Mouse (Mus musculus) bone marrow macrophage, adult 2 months (primary cell): ENCODE measurements at regions not wholly inside any gene's neighbourhood (a gene's known extent, or its start where the extent isn't known, plus 50 kb on each side); places are given as distances from the start of the nearest gene placed in this dataset.
"Not testable (repeated sequence)": the region's sequence is repeated elsewhere in the genome, so short reads cannot be mapped to it uniquely, and the experiment has no call there.

Experiments
- H3K27ac ChIP-seq: 2 replicates; pipeline ENCODE4 v1.5.1; 2012; ENCODE audit warnings: low read depth, low read length; ENCODE audit not compliant: insufficient read depth
- H3K4me1 ChIP-seq: 2 replicates; pipeline ENCODE4 v1.6.1; 2012; ENCODE audit warnings: low read length; ENCODE audit not compliant: control insufficient read depth, insufficient read depth
- H3K4me3 ChIP-seq: 2 replicates; pipeline ENCODE4 v1.5.1; 2012; ENCODE audit warnings: mild to moderate bottlenecking, low read length, moderate library complexity; ENCODE audit not compliant: insufficient read depth
- CTCF ChIP-seq: IDR thresholded peaks from 2 replicates; pipeline ENCODE4 v1.5.1; 2012; ENCODE audit warnings: low read depth, mild to moderate bottlenecking, low read length, moderate library complexity
- POLR2A ChIP-seq: IDR thresholded peaks from 2 replicates; pipeline ENCODE4 v1.6.1; 2012; ENCODE audit warnings: mild to moderate bottlenecking, low read depth, low read length, borderline replicate concordance

- H3K27ac ChIP-seq, result no peak overlapping the region
- H3K4me3 ChIP-seq, result no peak overlapping the region
- TF ChIP-seq POLR2A, result no peak
- TF ChIP-seq CTCF, result no peak
- no peaks in the 10 kb centered on the region for H3K4me1 ChIP-seq
These were observed 789.9 kb upstream of the 4930452B06Rik start for GRCm38 (mm10) chr14:9455986-9456385.

- TF ChIP-seq CTCF (no peak), POLR2A (no peak)
These were observed 783.9 kb upstream of the 4930452B06Rik start for GRCm38 (mm10) chr14:9449942-9450341.

GRCm38 (mm10) chr14:9437896-9438295 lies 771.9 kb upstream of the 4930452B06Rik start:
- Histone ChIP-seq H3K4me3 (no peak overlapping the region), H3K4me1 (no peaks in the 10 kb centered on the region), H3K27ac (no peak overlapping the region)
- TF ChIP-seq CTCF (no peak), POLR2A (no peak)

More at GRCm38 (mm10) chr14:9449942-9450341, 783.9 kb upstream of the 4930452B06Rik start:
- H3K27ac ChIP-seq, result no peak overlapping the region
- no peak overlapping the region for H3K4me3 ChIP-seq
- peaks cover 2% of the 10 kb centered on the region; the same call in 1 of the 2 replicates for H3K4me1 ChIP-seq

GRCm38 (mm10) chr14:9435136-9435535 lies 769.1 kb upstream of the 4930452B06Rik start:
- H3K27ac ChIP-seq, result no peak overlapping the region

GRCm38 (mm10) chr14:9433081-9433590 lies 767.1 kb upstream of the 4930452B06Rik start:
- no peak for TF ChIP-seq POLR2A
- TF ChIP-seq CTCF, result no peak

More at GRCm38 (mm10) chr14:9435136-9435535, 769.1 kb upstream of the 4930452B06Rik start:
- H3K4me3 ChIP-seq, result no peak overlapping the region
- H3K4me1 ChIP-seq, result no peaks in the 10 kb centered on the region
- no peak for TF ChIP-seq POLR2A
- TF ChIP-seq CTCF, result no peak

GRCm38 (mm10) chr14:9431798-9432197 lies 765.8 kb upstream of the 4930452B06Rik start:
- TF ChIP-seq CTCF (no peak), POLR2A (no peak)
- Histone ChIP-seq H3K4me1 (no peaks in the 10 kb centered on the region), H3K27ac (no peak overlapping the region), H3K4me3 (no peak overlapping the region)

More at GRCm38 (mm10) chr14:9433081-9433590, 767.1 kb upstream of the 4930452B06Rik start:
- no peak overlapping the region for H3K4me3 ChIP-seq
- no peaks in the 10 kb centered on the region for H3K4me1 ChIP-seq
- no peak overlapping the region for H3K27ac ChIP-seq

GRCm38 (mm10) chr14:9411822-9412403 lies 745.9 kb upstream of the 4930452B06Rik start:
- Histone ChIP-seq H3K4me3 (no peak overlapping the region), H3K27ac (peak overlapping the region; percentile 76), H3K4me1 (peaks cover 12% of the 10 kb centered on the region)
- TF ChIP-seq POLR2A (no peak), CTCF (no peak)

GRCm38 (mm10) chr14:9403688-9404087 lies 737.6 kb upstream of the 4930452B06Rik start:
- no peak for TF ChIP-seq POLR2A
- no peak for TF ChIP-seq CTCF
- H3K4me1 ChIP-seq, result no peaks in the 10 kb centered on the region
- no peak overlapping the region for H3K27ac ChIP-seq
- H3K4me3 ChIP-seq, result no peak overlapping the region

- no peak overlapping the region for H3K4me3 ChIP-seq
- H3K27ac ChIP-seq, result no peak overlapping the region
- peaks cover 4% of the 10 kb centered on the region for H3K4me1 ChIP-seq
- TF ChIP-seq CTCF (no peak), POLR2A (no peak)
These were observed 734.8 kb upstream of the 4930452B06Rik start for GRCm38 (mm10) chr14:9400861-9401260.

- peaks cover 56% of the 10 kb centered on the region for H3K4me1 ChIP-seq
- no peak overlapping the region for H3K27ac ChIP-seq
- H3K4me3 ChIP-seq, result no peak overlapping the region
- TF ChIP-seq POLR2A (no peak), CTCF (peak; percentile 94)
These were observed 727.3 kb upstream of the 4930452B06Rik start for GRCm38 (mm10) chr14:9393271-9393771.

- H3K4me1 ChIP-seq, result peaks cover 47% of the 10 kb centered on the region
- not testable (repeated sequence) for H3K4me3 ChIP-seq
- peak overlapping the region; percentile 94 for H3K27ac ChIP-seq
These were observed 724.0 kb upstream of the 4930452B06Rik start for GRCm38 (mm10) chr14:9389878-9390536.
